ENCODE assay signal across 9 mouse cellular contexts in genomic region chr2:13398955-13399354, GRCm38 (mm10).
DNase-seq lines count a peak whose midpoint lies in the region; ATAC-seq and TF ChIP-seq lines count a peak whose summit lies in the region.
"Had no signal": no experiment of that assay in that cellular context is flagged by ENCODE, and none has a peak within 500 bp of the region (broad histone marks: within the 10 kb centered on the region; RNA-seq: fewer than 3 reads in every experiment).

No protein-coding gene starts in this region.

- peak; percentile 38 for ATAC-seq in limb, embryonic 15.5 days (ENCODE audit: insufficient number of reproducible peaks, low FRiP score, low TSS enrichment, low read depth)
- peak; percentile 86 for ATAC-seq in neural tube, embryonic 14.5 days (ENCODE audit: low read depth)
- ATAC-seq: Patski had no signal

- no peak for TF ChIP-seq POLR2A in liver, adult 2 months (IDR thresholded peaks at IDR 0.05; ENCODE audit: extremely low read depth, insufficient read depth, low read length)

- H3K9me3 ChIP-seq in heart, embryonic 10.5 days, result no peaks in the 10 kb centered on the region
- H3K9me3 ChIP-seq in limb, embryonic 15.5 days, result no peaks in the 10 kb centered on the region
- H3K9me3 ChIP-seq in neural tube, embryonic 14.5 days (ENCODE audit: control insufficient read depth, low read length), result no peaks in the 10 kb centered on the region

- no peaks in the 10 kb centered on the region for H3K36me3 ChIP-seq in liver, adult 2 months (ENCODE audit: control insufficient read depth, insufficient read depth, low read length)
- H3K36me3 ChIP-seq in heart, embryonic 10.5 days, result no peaks in the 10 kb centered on the region
- H3K36me3 ChIP-seq in limb, embryonic 15.5 days, result no peaks in the 10 kb centered on the region
- no peaks in the 10 kb centered on the region for H3K36me3 ChIP-seq in neural tube, embryonic 14.5 days (ENCODE audit: control insufficient read depth, insufficient read depth, low read length)

- H3K4me1 ChIP-seq in liver, adult 2 months (ENCODE audit: control insufficient read depth, insufficient read depth, low read length), result 0 out of 2 replicates have a peak, but pooled peaks cover 5% of the 10 kb centered on the region
- H3K4me1 ChIP-seq in heart, embryonic 10.5 days, result peaks cover 11% of the 10 kb centered on the region
- peaks cover 9% of the 10 kb centered on the region for H3K4me1 ChIP-seq in limb, embryonic 15.5 days
- no peaks in the 10 kb centered on the region for H3K4me1 ChIP-seq in neural tube, embryonic 14.5 days (ENCODE audit: control insufficient read depth, insufficient read depth, low read length)

- no peak overlapping the region for H3K4me3 ChIP-seq in liver, adult 2 months (ENCODE audit: insufficient read depth, low read depth, low read length)
- no peak overlapping the region for H3K4me3 ChIP-seq in heart, embryonic 10.5 days
- no peak overlapping the region for H3K4me3 ChIP-seq in limb, embryonic 15.5 days
- H3K4me3 ChIP-seq in neural tube, embryonic 14.5 days (ENCODE audit: low read depth, low read length), result no peak overlapping the region

- H3K9ac ChIP-seq in liver, adult 2 months (ENCODE audit: low read depth, low read length), result no peak overlapping the region
- no peak overlapping the region for H3K9ac ChIP-seq in limb, embryonic 15.5 days
- H3K9ac ChIP-seq in neural tube, embryonic 14.5 days (replicated peaks; ENCODE audit: low read depth, low read length), result no peak overlapping the region

- no peaks in the 10 kb centered on the region for H3K27me3 ChIP-seq in liver, adult 2 months (ENCODE audit: control insufficient read depth, insufficient read depth, low read length)
- no peaks in the 10 kb centered on the region for H3K27me3 ChIP-seq in heart, embryonic 10.5 days (ENCODE audit: insufficient read depth, poor library complexity, severe bottlenecking)
- H3K27me3 ChIP-seq in limb, embryonic 15.5 days, result no peaks in the 10 kb centered on the region
- H3K27me3 ChIP-seq in neural tube, embryonic 14.5 days (ENCODE audit: control insufficient read depth, insufficient read depth, low read length), result no peaks in the 10 kb centered on the region
- H3K27me3 ChIP-seq: Patski had no signal

- no peaks in the 10 kb centered on the region for H3K79me2 ChIP-seq in liver, adult 2 months (ENCODE audit: control insufficient read depth, insufficient read depth, low read length)

- H3K4me2 ChIP-seq in limb, embryonic 15.5 days, result no peak overlapping the region
- no peak overlapping the region for H3K4me2 ChIP-seq in neural tube, embryonic 14.5 days (ENCODE audit: low read depth, low read length)

- no peak for DNase-seq in liver, adult 2 months (ENCODE audit: extremely low read depth, low read depth, low spot score)
- DNase-seq in liver, result no peak
- peak; percentile 7 to 15 for DNase-seq in cerebellum, postnatal 36 days
- DNase-seq in heart, embryonic 10.5 days (ENCODE audit: low spot score), result no peak
- no peak for DNase-seq in left cerebral cortex, adult 18-20 months (ENCODE audit: low spot score in 2 of 2)
- DNase-seq in urinary bladder, adult 18-20 months (ENCODE audit: low spot score in 2 of 2), result no peak

- 0 out of 2 replicates have a peak overlapping the region, but pooled peaks have one; percentile 19 for H3K27ac ChIP-seq in liver, adult 2 months (replicated peaks; ENCODE audit: insufficient read depth, low read depth, low read length)
- H3K27ac ChIP-seq in heart, embryonic 10.5 days, result peak overlapping the region; percentile 75
- 0 out of 2 replicates have a peak overlapping the region, but pooled peaks have one; percentile 17 for H3K27ac ChIP-seq in limb, embryonic 15.5 days
- H3K27ac ChIP-seq in neural tube, embryonic 14.5 days (ENCODE audit: low read depth, low read length), result no peak overlapping the region

- TF ChIP-seq CTCF in liver, adult 2 months (IDR thresholded peaks at IDR 0.05; ENCODE audit: low read depth, low read length), result no peak

- WGBS in liver, adult 2 months, result 61% methylated on average over 2 of the region's 2 CpGs
- 23% methylated on average over 2 of the region's 2 CpGs for WGBS in heart, embryonic 10.5 days
- WGBS in limb, embryonic 15.5 days, result 18% methylated on average over 2 of the region's 2 CpGs
- 3% methylated on average over 2 of the region's 2 CpGs for WGBS in neural tube, embryonic 14.5 days

Comparison
In these comparisons a context has a peak if more than half of its experiments do, and no peak if none do; other contexts are left out.
1. DNase-seq: peak in cerebellum, postnatal 36 days (2 of 2); none in liver, adult 2 months (single experiment), liver (single experiment), heart, embryonic 10.5 days (single experiment), left cerebral cortex, adult 18-20 months (0 of 2) and urinary bladder, adult 18-20 months (0 of 2).